Mouse (Mus musculus) right cerebral cortex, postnatal 36 days (tissue): ENCODE data around the gene Trim37.

Source experiments
- DNase-seq, 2 experiments: peaks; one replicate each; pipeline ENCODE4 v3.0.0; 2022; ENCODE audit warnings: low spot score in 2 of 2, mixed read lengths in 1 of 2

Trim37 gene

DNA sequence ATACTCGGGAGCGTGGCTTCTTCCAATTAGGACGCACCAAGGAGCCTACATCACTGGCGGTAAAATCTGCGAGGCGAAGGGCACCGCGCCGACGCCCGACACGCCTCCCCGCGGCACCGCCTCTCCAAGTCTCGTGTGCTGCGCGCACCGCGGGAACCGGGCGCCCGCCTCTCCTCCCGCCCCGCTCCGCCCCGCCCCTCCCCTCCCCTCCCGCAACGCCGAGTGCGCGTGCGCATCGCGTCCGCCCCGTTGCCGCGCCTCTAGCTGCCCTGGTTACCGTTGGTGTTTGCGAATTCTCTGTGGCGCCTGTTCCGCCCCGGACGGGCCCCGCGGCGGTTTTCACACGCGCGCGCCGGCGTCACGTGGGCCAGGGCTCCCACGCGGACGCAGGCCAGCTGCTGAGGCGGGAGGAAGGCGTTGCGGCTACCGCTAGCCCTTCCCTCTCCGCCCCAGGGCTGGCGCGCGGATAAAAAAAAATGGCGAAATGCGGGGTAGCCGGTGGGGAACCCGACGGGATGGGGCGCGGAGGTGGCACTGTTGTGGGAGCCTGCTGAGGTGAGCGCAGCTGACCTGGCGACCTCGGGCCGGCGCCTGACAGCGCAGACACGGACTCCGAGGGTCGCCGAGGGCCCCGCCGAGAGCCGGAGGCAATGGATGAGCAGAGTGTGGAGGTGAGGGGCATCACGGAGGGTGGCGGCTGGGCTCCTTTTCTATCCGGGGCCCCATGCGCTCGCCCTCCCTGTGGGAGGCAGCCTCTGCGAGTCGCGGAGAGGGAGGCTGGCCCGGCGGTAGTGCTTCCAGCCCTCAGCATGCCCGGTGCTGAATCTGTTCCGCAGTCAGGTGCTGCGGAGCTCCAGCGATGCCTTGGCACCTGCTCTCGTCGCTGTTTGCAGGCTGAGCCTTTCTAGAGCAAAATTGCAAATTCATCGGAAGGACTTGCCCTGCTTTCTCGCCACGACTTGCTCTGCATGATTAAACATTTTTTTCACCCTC is at the start of gene Trim37:
Gene Trim37, plus strand, starts transcription at position 254 of the 993 bp plus-strand sequence.
- DNase-seq, result peak; percentile 88 to 89

DNA sequence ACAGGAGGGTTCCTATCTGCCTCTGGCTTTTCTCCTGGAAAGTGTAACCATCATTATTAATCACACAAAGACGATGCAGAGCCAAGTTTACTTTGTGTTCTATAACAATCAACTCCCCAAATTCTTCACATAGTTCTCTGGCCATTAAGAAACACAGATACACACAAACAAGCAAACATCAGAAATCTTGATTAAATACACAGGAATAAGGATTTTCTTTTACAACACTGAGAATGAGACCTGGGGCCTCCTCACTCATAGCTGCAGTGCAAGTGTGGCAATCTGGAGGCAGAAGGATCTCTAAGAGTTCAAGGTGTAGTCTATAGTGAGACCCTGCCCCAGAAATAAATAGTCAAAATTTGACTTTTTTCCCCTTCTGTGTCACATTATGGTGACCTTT is 43.2 kb upstream of the Trim37 start:
- DNase-seq, result no peak

DNA sequence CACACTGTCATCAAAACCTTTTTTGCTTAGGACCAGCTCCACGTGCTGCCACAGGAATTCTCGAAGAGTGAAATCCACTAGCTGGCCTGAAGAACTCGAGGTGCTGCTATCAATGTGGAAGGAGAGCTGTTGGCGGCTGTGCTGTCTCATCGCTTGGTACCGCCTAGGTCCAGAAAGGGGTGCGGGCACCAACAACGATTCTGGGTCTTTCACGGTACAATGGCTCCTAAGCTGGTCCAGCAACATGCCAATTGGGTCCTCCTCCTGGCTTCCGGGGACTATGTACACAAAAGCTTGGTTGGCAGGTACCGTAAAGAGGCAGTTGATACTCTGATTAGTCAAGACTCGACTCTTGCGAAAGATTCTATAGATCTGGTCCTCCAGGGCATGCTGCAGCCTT is 41.4 kb upstream of the Trim37 start:
- DNase-seq, result no peak

- peak; percentile 69 to 73 for DNase-seq
These were observed 40.4 kb upstream of the Trim37 start, which contains the start of gene Smg8 for GRCm38 (mm10) chr11:87086290-87086984. Gene Smg8, minus strand, starts transcription at chr11:87086774.

DNA sequence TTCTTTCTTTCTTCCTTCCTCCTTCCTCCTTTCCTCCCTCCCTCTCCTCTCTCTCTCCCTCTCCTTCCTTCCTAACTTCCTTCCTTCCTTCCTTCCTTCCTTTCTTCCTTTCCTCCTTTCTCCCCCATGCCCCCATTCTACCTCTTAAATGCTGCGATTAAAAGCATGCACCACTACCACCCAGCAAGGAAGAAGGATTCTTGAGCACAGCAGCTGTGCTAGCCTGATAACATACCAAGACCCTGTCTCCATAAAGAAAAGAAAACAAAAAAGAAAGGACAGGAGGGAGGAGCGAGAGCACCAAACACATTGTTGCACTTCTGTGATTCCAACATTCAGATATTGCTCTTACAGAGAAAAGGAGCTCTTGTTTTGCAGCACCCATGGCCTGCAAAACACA is 39.7 kb upstream of the Trim37 start:
- no peak for DNase-seq

DNA sequence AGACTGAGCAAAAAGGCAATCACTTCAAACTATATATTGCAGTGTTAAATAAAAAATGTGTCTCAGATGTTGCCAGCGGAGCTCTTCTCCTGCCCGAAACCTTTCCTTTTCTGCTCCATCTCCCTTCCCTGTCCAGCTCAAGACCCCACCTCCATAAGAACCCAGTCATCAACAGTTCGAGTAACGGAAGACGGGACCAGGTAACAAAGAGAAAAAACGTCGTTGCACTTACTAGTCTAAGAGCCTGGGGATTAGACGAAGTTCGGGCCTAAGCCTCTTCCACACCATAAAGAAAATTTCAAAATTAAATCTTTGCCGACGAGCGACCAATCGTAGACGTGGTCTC is 18.5 kb upstream of the Trim37 start, which contains the start of gene Prr11:
Gene Prr11, minus strand, starts transcription at position 300 of the 346 bp plus-strand sequence.
- no peak for DNase-seq

GRCm38 (mm10) chr11:87108755-87109518 is 17.9 kb upstream of the Trim37 start, which contains the start of gene Ska2:
Gene Ska2, plus strand, starts transcription at chr11:87109234.
- DNase-seq, result peak; percentile 98 to 99

- no peak for DNase-seq
These were observed 17.2 kb upstream of the Trim37 start for GRCm38 (mm10) chr11:87109519-87110171.

- DNase-seq, result no peak
These were observed 16.5 kb upstream of the Trim37 start for GRCm38 (mm10) chr11:87110172-87110909.

DNA sequence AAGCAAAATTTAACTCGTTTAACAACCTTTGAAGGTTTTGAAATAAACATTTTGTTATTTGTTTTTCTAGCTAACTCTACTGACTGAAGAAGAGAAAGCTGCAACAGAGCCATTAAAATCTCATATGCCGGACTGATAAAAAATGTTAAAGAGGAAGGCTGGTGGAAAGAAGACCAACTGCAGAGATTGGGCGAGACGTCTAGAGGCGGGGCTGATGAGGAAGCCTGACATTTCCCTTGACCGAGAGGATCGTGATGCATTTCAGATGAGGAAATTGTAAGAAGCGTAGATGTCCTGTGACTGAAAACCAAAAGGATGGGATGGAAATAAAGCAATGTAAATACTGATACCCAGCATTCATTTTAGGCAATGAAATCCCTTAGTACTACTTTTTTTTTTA is 5.0 kb upstream of the Trim37 start:
- no peak for DNase-seq

- DNase-seq, result no peak
These were observed 1.3 kb upstream of the Trim37 start for GRCm38 (mm10) chr11:87125562-87125961.

DNA sequence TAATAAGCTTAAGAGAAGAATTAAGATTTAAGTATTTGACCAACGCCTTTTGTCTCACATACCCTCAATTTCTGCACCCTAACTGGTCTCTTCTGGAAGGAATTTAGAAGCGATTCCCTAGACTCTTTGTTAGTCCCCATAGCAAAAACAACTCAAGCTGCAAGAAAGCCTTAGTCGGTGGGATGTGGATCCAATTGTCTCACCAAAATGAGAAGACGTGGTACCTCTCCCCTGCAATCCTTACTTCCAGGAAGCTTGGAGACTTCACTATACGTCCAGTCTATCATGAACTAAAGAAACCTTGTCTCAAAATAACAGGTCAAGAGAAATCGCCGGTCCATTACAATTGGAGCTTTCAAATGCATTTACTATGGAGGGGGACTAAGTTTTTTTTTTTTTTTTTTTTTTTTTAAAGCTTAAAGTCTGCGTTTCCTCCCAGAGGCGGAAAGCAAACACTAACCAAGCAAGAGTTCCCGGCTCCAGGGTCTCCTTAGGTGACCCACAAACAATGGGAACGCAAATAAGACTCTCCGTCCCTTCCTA is 525 bp upstream of the Trim37 start:
- no peak for DNase-seq

DNA sequence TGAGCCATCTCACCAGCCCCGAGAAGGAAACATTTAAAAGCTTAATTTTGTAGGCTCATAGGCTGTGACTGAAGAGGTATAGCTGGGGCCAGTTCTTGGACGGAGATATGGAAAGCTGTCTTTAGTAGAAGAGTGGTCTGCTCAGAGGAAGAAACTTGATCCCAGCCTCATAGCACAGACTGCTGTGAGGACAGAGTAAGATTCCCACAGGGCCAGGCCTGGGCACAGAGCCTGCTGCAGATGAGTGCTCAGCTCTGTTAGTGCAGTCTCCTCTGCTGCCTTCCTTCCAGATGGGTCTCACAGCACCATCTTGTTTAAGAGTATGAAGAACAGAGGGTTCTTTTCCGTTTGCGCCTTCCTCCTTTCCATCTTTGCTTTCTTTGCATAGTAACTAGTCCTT is 9.4 kb downstream of the Trim37 start:
- no peak for DNase-seq

DNA sequence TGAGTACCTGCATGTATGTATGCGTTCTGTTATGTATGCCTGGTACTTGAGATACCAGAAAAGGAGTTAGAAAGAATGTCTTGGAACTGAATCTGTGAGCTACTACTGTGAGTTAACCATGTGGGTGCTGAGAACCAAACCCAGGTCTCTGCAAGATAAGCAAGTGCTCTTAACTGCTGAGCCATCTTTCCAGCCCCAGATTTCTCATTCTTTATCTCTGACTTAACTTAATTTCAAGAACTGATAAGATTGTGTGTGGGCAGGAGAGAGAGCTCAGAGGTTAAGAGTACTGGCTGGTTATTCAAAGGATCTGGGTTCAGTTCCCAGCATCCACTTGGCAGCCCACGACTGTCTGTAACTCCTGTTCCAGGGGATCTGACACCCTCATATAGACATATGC is 31.1 kb downstream of the Trim37 start:
- DNase-seq, result no peak

GRCm38 (mm10) chr11:87162687-87163086 is 35.8 kb downstream of the Trim37 start:
- DNase-seq, result no peak

GRCm38 (mm10) chr11:87163751-87164150 is 36.9 kb downstream of the Trim37 start:
- no peak for DNase-seq

DNA sequence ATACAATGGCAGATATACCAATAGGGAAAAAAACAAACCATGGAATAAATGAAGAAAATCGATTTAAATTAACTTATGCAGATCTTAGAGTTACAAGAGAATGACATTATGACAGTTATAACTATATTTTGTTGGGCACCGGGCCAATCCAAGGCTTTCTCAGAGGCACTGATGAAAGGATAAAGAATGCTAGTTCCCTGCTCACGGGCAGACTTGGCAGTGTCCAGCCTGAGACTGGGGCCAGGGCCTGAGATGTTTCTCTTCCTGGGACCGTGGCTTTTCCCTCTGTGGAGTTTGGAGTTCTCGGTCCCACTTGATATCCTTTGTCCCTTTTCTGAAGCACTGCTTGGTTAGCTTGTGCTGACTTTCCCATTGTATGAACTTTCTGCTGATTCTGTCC is 46.7 kb downstream of the Trim37 start:
- DNase-seq, result no peak

DNA sequence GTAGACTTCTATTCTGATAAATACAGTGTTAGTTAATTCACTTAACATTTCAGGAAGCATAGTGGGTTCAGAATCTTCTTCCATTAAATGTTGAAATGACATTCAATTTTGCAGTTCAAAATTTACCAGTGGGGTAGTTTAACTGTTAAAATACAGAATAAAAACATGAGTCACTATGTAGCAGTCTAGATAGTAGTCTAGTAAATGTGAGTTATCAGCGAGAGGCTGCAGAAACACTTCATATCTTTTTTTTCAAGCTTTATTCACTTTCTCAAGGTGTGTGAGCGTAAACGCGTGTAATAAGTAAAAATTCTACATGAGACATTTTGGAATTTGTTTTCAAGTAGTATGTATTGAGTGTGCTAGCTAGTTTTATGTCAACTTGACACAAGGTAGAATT is 48.2 kb downstream of the Trim37 start:
- no peak for DNase-seq

DNA sequence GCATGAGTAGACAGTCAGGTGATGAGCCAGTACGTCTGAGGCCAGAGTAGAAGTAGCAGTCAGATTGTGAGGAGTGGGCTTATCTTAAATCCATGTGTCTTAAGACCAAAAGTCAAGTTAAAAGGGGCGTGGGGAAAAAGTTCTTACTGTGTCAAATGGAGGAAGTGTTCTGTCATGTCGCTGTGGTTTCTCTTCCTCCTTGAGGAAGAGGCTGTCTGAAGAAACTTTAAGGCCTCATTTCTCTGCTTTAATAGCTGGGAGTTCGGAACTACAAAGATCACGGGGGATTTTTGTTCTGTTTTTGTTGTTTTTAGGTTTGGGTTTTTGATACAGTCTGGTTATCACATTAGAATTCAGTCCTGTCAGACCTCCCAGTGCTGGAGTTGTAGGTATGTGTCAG is 85.4 kb downstream of the Trim37 start:
- DNase-seq, result no peak

DNA sequence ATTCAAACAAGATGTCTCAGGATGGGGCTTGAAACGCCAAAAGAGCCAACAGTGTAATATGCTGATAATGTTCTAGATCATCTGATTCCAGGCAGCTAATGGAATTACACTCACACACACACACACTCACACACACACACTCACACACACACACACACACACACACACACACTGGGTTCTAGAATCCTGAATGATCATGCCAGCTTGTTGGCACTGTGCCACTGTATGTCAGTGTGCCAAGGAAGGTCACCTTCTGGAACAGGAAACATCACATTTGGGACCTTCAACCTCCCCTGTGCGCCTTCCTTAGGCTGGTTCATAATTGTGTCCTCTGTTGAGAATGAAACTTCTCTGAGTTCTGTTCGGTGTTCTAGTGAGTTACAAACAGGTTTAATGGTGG is 95.8 kb downstream of the Trim37 start:
- no peak for DNase-seq
